Mouse (Mus musculus) megakaryocyte, embryonic 14.5 days (primary cell): ENCODE data around the gene Ccdc124. TPM values are rescaled to one million over a fixed set of nuclear protein-coding genes. Genes with fewer than 3 reads are reported as not detected.

Experiments
- H3K27me3 ChIP-seq: replicated peaks from 2 replicates; pipeline ENCODE3; 2012; ENCODE audit warnings: inconsistent platforms
- H3K36me3 ChIP-seq: replicated peaks from 2 replicates; pipeline ENCODE3; 2012; ENCODE audit warnings: low read length, inconsistent platforms, mixed read lengths
- H3K4me1 ChIP-seq: 2 replicates; pipeline ENCODE4 v1.6.1; 2012; ENCODE audit warnings: inconsistent platforms
- H3K4me3 ChIP-seq: replicated peaks from 2 replicates; pipeline ENCODE3; 2012; ENCODE audit warnings: moderate library complexity, mild to moderate bottlenecking, inconsistent platforms
- H3K9me3 ChIP-seq: 2 replicates; pipeline ENCODE4 v1.6.1; 2012; ENCODE audit warnings: inconsistent platforms
- FLI1 ChIP-seq: IDR thresholded peaks from 2 replicates; pipeline ENCODE4 v1.6.1; 2012; ENCODE audit warnings: low read length, inconsistent platforms, mixed read lengths
- GATA1 ChIP-seq: IDR thresholded peaks from 3 replicates; pipeline ENCODE4 v1.6.1; 2012; ENCODE audit warnings: mixed read lengths, low read length, inconsistent platforms, borderline replicate concordance
- polyA plus RNA-seq: library from polyadenylated mRNA; stranded (reverse); fragments of >175 nt; gene quantifications from 2 replicates; pipeline ENCODE4 v1.2.3, GENCODE M21; 2012; ENCODE audit warnings: low replicate concordance; ENCODE audit not compliant: insufficient read depth

Ccdc124 gene
- polyA plus RNA-seq, 1 experiment, result 282 TPM

- Histone ChIP-seq H3K27me3 (peaks cover 36% of the 10 kb centered on the region), H3K4me3 (peak overlapping the region; percentile 56), H3K9me3 (peaks cover 18% of the 10 kb centered on the region), H3K36me3 (peaks cover 40% of the 10 kb centered on the region), H3K4me1 (peaks cover 74% of the 10 kb centered on the region)
- TF ChIP-seq GATA1 (no peak), FLI1 (no peak)
Measured at GRCm38 (mm10) chr8:70894771-70895545, 21.2 kb upstream of the Ccdc124 start.

DNA sequence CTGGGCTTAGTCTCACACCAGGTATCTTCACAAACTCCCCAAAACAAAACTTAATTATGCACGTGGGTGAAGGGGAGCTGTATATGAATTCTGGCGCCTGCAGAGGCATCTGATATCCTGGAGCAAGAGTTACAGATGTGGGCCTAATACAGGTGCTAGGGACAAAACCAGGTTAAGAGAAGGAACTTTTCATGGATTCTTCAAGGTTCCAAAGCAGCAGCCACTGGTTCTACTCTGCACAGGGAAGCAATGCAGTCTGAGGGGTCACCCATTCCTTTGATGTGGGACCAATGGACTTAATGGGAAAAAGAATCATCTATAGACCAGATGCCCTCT is 20.6 kb upstream of the Ccdc124 start:
- Histone ChIP-seq H3K4me3 (no peak overlapping the region), H3K4me1 (peaks cover 74% of the 10 kb centered on the region), H3K27me3 (peaks cover 38% of the 10 kb centered on the region), H3K36me3 (peaks cover 40% of the 10 kb centered on the region), H3K9me3 (peaks cover 18% of the 10 kb centered on the region)
- TF ChIP-seq FLI1 (no peak), GATA1 (no peak)

DNA sequence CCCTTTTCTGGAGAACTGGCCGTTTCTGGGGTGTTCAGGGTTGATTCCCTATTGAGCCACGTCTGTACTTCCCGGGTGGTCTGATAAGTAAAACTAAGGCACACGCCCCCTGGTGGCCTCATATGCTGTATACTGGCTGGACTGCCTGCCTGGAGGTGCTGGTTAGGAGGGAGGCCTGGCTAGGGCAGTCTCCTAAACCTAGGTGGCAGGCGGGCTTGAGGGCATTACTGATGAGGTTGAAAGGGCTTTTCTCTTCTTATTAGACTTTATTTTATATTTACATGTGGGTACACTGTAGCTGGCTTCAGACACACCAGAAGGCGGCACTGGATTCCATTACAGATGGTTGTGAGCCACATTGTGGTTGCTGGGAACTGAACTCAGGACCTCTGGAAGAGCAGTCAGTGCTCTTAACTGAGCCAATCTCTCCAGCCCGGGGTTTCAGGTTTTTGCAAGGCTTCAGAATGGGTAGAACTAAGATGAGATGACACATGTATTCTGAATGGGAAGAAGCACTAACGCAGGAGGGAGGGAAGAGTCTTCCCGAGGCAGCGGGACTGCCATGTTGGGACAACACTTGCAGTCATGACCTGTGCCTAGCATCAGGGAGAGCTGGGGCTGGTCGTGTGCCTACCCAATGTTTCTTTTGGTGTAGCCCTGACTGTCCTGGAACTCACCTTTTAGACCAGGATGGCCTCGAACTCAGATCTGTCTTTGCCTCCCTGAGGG is 20.1 kb upstream of the Ccdc124 start:
- TF ChIP-seq FLI1 (no peak), GATA1 (no peak)
- H3K36me3 ChIP-seq, result peaks cover 40% of the 10 kb centered on the region
- peaks cover 74% of the 10 kb centered on the region for H3K4me1 ChIP-seq
- H3K27me3 ChIP-seq, result peaks cover 43% of the 10 kb centered on the region
- H3K9me3 ChIP-seq, result peaks cover 18% of the 10 kb centered on the region
- H3K4me3 ChIP-seq, result peak overlapping the region; percentile 35

DNA sequence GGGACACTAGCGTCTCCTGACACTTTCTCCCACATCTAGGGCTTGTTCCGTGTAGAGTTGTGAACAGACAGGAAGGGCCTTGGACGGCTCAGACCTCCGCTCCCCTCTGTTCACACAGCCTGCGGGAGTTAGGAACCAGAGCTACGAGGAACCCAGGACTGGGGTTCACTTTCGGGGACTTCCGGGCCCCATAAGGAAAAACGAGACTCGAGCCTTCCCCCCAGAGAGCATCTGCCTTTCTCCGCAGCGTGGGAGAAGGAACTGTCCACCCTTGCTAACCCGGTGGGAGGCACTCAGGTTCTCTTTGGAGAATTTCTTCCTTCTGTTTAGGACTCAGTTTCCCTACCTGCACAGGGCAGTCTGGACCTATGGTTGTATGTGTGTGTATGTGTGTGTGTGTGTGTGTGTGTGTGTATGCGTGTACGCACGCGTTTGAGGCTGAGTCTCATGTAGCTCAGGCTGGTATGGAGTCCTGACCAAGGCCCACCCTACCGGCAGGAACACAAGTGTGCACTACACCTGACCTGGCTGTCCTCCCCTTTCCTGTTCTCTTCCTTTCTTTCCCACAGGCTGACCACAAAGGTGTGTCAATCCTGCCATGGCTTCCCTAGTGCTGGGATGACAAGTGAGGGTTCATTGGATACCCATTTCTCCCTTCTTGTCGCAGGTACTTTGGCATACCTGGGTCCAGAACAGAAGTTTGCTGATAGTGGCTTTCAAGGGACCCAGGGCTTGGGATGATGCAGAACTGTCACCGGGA is 19.3 kb upstream of the Ccdc124 start:
- peaks cover 18% of the 10 kb centered on the region for H3K9me3 ChIP-seq
- H3K4me3 ChIP-seq, result no peak overlapping the region
- H3K27me3 ChIP-seq, result peaks cover 51% of the 10 kb centered on the region
- H3K4me1 ChIP-seq, result peaks cover 74% of the 10 kb centered on the region
- H3K36me3 ChIP-seq, result peaks cover 40% of the 10 kb centered on the region
- TF ChIP-seq GATA1 (no peak), FLI1 (no peak)

DNA sequence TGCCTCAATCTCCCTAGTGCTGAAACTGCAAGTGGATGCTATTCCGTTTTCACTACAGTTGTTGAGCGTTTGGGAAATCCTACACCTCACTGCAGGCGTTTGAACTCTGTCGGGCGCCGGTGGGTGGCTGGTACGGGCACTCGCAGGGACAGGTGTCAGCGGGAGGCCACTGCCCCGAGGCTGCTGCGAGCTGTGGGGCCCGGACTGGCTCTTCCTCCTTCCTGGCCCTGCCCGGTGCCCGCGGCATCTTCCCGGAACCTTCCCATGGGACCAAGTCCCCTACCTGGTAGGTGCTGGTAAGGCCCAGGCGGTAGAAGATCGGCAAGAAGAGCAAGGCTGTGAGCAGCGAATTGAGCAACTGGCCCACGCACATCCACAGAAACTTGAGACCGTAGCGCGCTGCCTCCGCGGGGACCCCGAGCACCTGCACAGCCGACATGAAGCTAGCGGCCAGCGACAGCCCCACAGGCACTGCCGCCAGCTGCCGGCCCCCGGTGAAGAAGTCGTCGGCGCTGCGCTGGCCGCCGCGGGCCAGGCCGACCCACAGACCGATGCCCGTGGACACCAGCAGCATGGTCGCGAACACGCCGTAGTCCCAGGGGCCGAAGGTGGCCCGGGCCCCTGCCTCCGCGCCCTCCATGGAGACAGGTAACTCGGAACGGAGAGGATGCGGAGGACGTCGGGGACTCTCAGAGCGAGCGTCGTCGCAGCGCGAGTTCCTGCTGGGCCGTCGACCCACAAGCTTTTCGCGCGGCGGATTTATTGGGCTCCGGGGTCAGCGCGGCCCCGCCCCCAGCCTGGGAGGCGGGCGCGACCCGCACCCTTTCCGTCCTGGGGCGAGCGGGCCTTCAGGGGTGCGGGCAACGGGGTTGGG is 18.5 kb upstream of the Ccdc124 start, which contains the start of gene Slc5a5:
Gene Slc5a5, minus strand, starts transcription at position 736 of the 874 bp plus-strand sequence.
- TF ChIP-seq GATA1, result no peak
- TF ChIP-seq FLI1, result no peak
- H3K9me3 ChIP-seq, result peaks cover 18% of the 10 kb centered on the region
- H3K4me3 ChIP-seq, result peak within 1 kb of the TSS; percentile 33
- H3K4me1 ChIP-seq, result peaks cover 78% of the 10 kb centered on the region
- H3K27me3 ChIP-seq, result peaks cover 58% of the 10 kb centered on the region
- H3K36me3 ChIP-seq, result peaks cover 40% of the 10 kb centered on the region

DNA sequence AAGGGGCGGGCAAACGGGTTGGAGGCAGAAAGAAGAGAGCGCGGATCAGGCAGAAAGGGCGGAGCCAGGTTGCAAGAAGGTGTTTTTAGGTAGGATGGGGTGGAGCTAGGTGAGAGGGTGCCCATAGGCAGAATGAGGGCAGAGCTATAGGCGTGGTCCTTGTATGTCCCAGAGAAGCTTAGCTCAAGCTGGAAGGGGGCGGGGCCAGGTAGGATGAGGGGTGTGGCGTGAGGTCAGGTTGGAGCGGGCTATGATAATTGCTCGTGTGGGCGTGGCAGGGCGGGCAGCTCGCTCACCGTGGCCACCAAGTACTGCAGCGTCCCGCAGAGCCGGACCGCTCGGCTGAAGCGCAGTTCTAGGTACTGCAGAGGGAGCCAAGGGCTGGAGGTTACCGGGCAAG is 17.6 kb upstream of the Ccdc124 start:
- H3K4me1 ChIP-seq, result peaks cover 75% of the 10 kb centered on the region
- peaks cover 39% of the 10 kb centered on the region for H3K36me3 ChIP-seq
- H3K9me3 ChIP-seq, result peaks cover 21% of the 10 kb centered on the region
- TF ChIP-seq GATA1 (no peak), FLI1 (no peak)
- peaks cover 62% of the 10 kb centered on the region for H3K27me3 ChIP-seq
- H3K4me3 ChIP-seq, result peak overlapping the region; percentile 42

- peaks cover 32% of the 10 kb centered on the region for H3K36me3 ChIP-seq
Measured at GRCm38 (mm10) chr8:70890656-70891055, 16.9 kb upstream of the Ccdc124 start.

GRCm38 (mm10) chr8:70887669-70888068 is 13.9 kb upstream of the Ccdc124 start:
- no peak overlapping the region for H3K4me3 ChIP-seq
- H3K27me3 ChIP-seq, result peaks cover 61% of the 10 kb centered on the region
- peaks cover 3% of the 10 kb centered on the region for H3K36me3 ChIP-seq
- TF ChIP-seq GATA1 (no peak), FLI1 (no peak)
- peaks cover 19% of the 10 kb centered on the region for H3K9me3 ChIP-seq
- peaks cover 70% of the 10 kb centered on the region for H3K4me1 ChIP-seq

More at GRCm38 (mm10) chr8:70890656-70891055, 16.9 kb upstream of the Ccdc124 start:
- TF ChIP-seq FLI1 (no peak), GATA1 (no peak)
- H3K4me3 ChIP-seq, result peak overlapping the region; percentile 14
- peaks cover 73% of the 10 kb centered on the region for H3K4me1 ChIP-seq
- peaks cover 68% of the 10 kb centered on the region for H3K27me3 ChIP-seq
- H3K9me3 ChIP-seq, result peaks cover 23% of the 10 kb centered on the region

DNA sequence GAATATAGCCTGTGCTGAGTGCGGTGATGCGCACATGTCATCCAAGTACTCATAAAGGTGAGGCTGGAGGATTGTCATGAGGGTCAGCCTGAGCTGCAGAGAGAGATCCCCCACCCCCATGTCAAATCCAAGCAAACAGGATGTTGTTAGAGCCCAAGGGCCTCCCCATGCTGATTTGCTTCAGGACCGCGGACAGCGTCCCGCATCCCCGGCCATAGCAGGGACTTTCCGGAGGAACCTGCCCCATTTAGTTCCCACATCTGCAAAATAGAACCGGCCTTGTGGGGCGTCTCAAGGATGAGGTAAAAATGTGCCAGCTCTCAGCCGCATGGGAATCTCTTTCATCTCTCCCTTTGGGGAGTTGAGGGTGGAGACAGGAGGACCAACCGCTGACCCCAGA is 11.9 kb upstream of the Ccdc124 start:
- H3K27me3 ChIP-seq, result peaks cover 50% of the 10 kb centered on the region
- no peak overlapping the region for H3K4me3 ChIP-seq
- H3K36me3 ChIP-seq, result no peaks in the 10 kb centered on the region
- peaks cover 4% of the 10 kb centered on the region; the same call in 1 of the 2 replicates for H3K9me3 ChIP-seq
- TF ChIP-seq FLI1 (no peak), GATA1 (no peak)
- peaks cover 53% of the 10 kb centered on the region for H3K4me1 ChIP-seq
